Mouse (Mus musculus): ENCODE measurements around the gene Atp8b3. TPM values are rescaled to one million over a fixed set of nuclear protein-coding genes. Genes with fewer than 3 reads are reported as not detected.
A peak's percentile ranks its signal among the peaks of the same experiment; 100 is the strongest.

Gene Atp8b3
- total and polyA plus RNA-seq, 2 experiments from 2014 or later: not detected

DNA sequence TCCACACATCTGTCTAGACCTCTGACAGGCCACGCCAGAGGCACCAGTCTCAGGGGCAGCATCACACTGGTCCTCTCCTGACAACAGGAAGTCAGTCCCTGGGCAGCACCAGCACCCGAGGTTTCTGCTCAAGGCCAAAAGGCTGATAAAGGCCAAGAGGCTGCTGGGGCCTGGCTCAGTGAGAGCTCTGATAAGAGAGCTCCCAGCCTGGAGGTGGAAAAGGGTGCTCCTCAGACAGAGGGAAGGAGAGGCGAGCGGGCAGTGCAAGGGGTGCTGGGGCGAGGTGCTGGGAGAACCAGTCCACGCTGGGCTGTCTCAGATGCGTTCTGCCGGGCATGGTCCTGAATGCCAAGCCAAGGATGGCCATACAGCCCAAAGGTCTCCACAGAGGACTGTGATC, 14.7 kb upstream of the Atp8b3 start:
- no peak overlapping the region for H3K4me2 ChIP-seq (ENCODE audit: low read depth, low read length)
- no peak overlapping the region for H3K4me3 ChIP-seq (ENCODE audit: low read depth, low read length)
- H3K27me3 ChIP-seq (ENCODE audit: control insufficient read depth, insufficient read depth, low read length): no peaks in the 10 kb centered on the region
- peaks cover 19% of the 10 kb centered on the region for H3K4me1 ChIP-seq (ENCODE audit: control insufficient read depth, insufficient read depth)
- WGBS: 52% methylated on average over 8 of the region's 8 CpGs
- H3K27ac ChIP-seq (ENCODE audit: low read depth): no peak overlapping the region
- no peak for TF ChIP-seq CTCF (IDR thresholded peaks at IDR 0.05; ENCODE audit: low read depth)
- no peak for TF ChIP-seq EP300 (IDR thresholded peaks at IDR 0.05; ENCODE audit: low read depth)
- H3K9me3 ChIP-seq (replicated peaks; ENCODE audit: control insufficient read depth, low read length): no peaks in the 10 kb centered on the region
- H3K36me3 ChIP-seq (replicated peaks; ENCODE audit: control insufficient read depth, insufficient read depth, low read length): peaks cover 21% of the 10 kb centered on the region
- DNase-seq (ENCODE audit: low spot score) (no peak), ATAC-seq (ENCODE audit: insufficient read depth, low read depth) (no peak)
- no peak overlapping the region for H3K9ac ChIP-seq (replicated peaks; ENCODE audit: low read depth, low read length)

DNA sequence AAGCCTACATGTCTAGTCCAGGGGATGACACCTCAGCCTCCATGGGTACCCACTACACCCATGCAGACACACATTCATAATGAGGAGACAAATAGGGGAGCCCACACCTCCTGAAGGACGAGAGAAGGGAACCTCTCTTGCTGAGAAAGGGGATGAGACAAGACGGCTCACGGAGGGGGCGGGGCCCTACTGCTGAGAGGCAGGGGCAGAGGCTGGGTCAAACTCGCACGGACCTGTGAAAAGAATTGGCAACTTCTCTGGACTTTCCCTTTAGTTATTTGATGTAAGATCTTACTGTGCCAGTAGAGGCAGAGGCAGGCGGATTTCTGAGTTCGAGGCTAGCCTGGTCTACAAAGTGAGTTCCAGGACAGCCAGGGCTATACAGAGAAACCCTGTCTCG, 13.4 kb upstream of the Atp8b3 start:
- no peak overlapping the region for H3K9ac ChIP-seq (replicated peaks; ENCODE audit: low read depth, low read length)
- H3K9me3 ChIP-seq (replicated peaks; ENCODE audit: control insufficient read depth, low read length): no peaks in the 10 kb centered on the region
- DNase-seq (ENCODE audit: low spot score) (no peak), ATAC-seq (ENCODE audit: insufficient read depth, low read depth) (no peak)
- no peak overlapping the region for H3K4me2 ChIP-seq (ENCODE audit: low read depth, low read length)
- WGBS: 65% methylated on average over 9 of the region's 9 CpGs
- no peak overlapping the region for H3K27ac ChIP-seq (ENCODE audit: low read depth)
- H3K4me3 ChIP-seq (ENCODE audit: low read depth, low read length): no peak overlapping the region
- no peak for TF ChIP-seq EP300 (IDR thresholded peaks at IDR 0.05; ENCODE audit: low read depth)
- no peak for TF ChIP-seq CTCF (IDR thresholded peaks at IDR 0.05; ENCODE audit: low read depth)
- H3K4me1 ChIP-seq (ENCODE audit: control insufficient read depth, insufficient read depth): peaks cover 13% of the 10 kb centered on the region
- H3K27me3 ChIP-seq (ENCODE audit: control insufficient read depth, insufficient read depth, low read length): no peaks in the 10 kb centered on the region
- peaks cover 25% of the 10 kb centered on the region for H3K36me3 ChIP-seq (replicated peaks; ENCODE audit: control insufficient read depth, insufficient read depth, low read length)

DNA sequence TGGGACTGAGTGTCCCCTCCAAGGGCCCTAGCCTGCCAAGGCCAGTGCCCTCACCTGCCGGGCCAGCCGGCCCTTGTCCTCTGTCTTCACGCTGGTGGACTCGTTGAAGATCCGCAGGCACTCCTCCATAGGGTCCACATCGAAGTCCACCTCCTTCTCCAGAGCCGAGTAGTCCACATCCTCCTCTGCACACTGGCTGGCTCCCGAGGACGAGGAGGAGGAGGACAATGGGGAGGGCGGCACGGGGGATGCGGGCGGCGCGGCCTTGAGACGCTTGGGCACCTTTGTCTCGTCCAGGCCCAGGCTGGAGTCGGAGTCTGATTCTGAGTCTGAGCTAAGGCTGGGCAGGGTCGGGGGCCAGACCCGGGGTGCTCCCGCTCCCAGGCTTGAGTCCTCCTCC, 10.4 kb upstream of the Atp8b3 start:
- WGBS: 83% methylated on average over 21 of the region's 21 CpGs
- peaks cover 12% of the 10 kb centered on the region for H3K4me1 ChIP-seq (ENCODE audit: control insufficient read depth, insufficient read depth)
- peaks cover 55% of the 10 kb centered on the region for H3K36me3 ChIP-seq (replicated peaks; ENCODE audit: control insufficient read depth, insufficient read depth, low read length)
- ATAC-seq (ENCODE audit: insufficient read depth, low read depth) (no peak), DNase-seq (ENCODE audit: low spot score) (no peak)
- no peak overlapping the region for H3K27ac ChIP-seq (ENCODE audit: low read depth)
- TF ChIP-seq CTCF (IDR thresholded peaks at IDR 0.05; ENCODE audit: low read depth) (no peak), EP300 (IDR thresholded peaks at IDR 0.05; ENCODE audit: low read depth) (no peak)
- no peaks in the 10 kb centered on the region for H3K9me3 ChIP-seq (replicated peaks; ENCODE audit: control insufficient read depth, low read length)
- no peak overlapping the region for H3K4me3 ChIP-seq (ENCODE audit: low read depth, low read length)
- no peak overlapping the region for H3K4me2 ChIP-seq (ENCODE audit: low read depth, low read length)
- H3K9ac ChIP-seq (replicated peaks; ENCODE audit: low read depth, low read length): no peak overlapping the region
- no peaks in the 10 kb centered on the region for H3K27me3 ChIP-seq (ENCODE audit: control insufficient read depth, insufficient read depth, low read length)

DNA sequence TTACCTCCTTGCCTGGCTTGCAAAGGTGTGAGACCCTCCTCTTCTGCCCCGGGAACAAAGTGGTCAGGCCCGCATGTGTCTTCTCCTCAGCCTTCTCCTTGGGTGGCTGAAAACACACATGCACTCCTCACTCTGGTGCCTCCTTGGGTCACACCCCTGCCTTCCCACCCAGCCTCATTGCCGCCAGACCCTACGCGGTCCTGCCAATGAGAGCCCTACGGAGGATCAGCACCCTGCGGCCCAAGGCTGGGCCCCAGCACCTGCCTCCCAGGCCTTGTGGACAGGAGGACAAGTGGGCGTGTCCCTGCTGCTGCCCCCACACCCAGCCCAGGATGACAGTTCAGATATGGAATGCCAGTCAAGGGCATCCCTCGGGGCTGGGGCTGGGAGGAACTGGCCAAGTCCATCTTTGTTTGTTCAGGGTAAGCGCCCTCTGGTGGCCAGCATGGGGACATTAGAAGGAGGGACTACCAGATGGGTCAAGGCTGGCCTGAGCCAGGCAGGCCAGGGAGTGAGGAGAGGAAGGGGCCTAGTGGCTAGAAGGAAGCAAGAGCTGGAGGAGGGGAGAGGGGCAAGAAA, 9.6 kb upstream of the Atp8b3 start:
- ATAC-seq (ENCODE audit: insufficient read depth, low read depth) (peak; percentile 49), DNase-seq (ENCODE audit: low spot score) (peak; percentile 53)
- Histone ChIP-seq H3K4me1 (ENCODE audit: control insufficient read depth, insufficient read depth) (peaks cover 5% of the 10 kb centered on the region; the same call in 1 of the 2 replicates), H3K9me3 (replicated peaks; ENCODE audit: control insufficient read depth, low read length) (no peaks in the 10 kb centered on the region), H3K4me2 (ENCODE audit: low read depth, low read length) (no peak overlapping the region), H3K27me3 (ENCODE audit: control insufficient read depth, insufficient read depth, low read length) (no peaks in the 10 kb centered on the region), H3K36me3 (replicated peaks; ENCODE audit: control insufficient read depth, insufficient read depth, low read length) (peaks cover 63% of the 10 kb centered on the region), H3K4me3 (ENCODE audit: low read depth, low read length) (no peak overlapping the region), H3K27ac (ENCODE audit: low read depth) (no peak overlapping the region), H3K9ac (replicated peaks; ENCODE audit: low read depth, low read length) (no peak overlapping the region)
- WGBS: 70% methylated on average over 10 of the region's 10 CpGs
- TF ChIP-seq CTCF (IDR thresholded peaks at IDR 0.05; ENCODE audit: low read depth) (peak; percentile 79), EP300 (IDR thresholded peaks at IDR 0.05; ENCODE audit: low read depth) (no peak)

DNA sequence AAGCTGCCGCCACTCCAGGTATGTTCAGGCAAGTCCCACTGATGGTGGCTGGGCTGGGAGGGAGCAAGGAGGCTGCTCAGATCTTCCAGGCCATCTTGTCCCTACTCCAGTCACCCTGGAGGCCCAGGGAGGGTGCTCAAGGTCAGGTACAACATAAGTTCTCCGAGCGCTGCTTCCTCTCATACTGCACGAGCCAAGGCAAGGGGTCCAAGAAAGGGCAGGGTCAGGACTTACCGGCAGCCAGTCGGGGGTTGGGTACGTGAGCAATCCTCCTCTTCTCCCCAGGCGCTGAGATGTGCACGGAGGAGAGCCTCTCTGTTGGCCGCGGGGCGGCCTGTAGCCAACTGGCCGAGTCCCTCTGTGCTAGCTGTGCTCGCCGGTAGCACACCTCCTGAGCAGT, 8.6 kb upstream of the Atp8b3 start:
- Histone ChIP-seq H3K27me3 (ENCODE audit: control insufficient read depth, insufficient read depth, low read length) (no peaks in the 10 kb centered on the region), H3K4me3 (ENCODE audit: low read depth, low read length) (no peak overlapping the region)

DNA sequence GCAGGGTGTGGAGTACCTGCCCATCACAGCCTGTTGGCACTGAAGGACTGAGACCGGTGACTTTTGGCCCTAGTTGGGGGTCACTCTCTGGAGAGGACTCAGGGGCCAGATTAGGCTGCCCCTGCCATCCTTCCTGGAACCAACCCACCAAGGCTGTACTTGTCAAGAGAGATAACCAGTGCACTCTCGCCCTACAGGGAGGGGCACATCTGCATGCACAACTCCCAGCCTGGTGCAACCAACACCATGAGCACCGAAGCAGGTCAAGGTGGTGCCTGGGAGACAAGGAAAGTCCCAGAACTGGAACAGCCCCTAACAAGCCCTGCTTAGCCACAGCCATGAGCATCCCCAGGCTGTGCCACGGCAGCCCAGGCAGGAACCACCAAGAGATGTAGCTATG, 8.0 kb upstream of the Atp8b3 start:
- no peak for ATAC-seq (ENCODE audit: insufficient read depth, low read depth)
- H3K9me3 ChIP-seq (replicated peaks; ENCODE audit: control insufficient read depth, low read length): no peaks in the 10 kb centered on the region
- DNase-seq (ENCODE audit: low spot score): no peak
- H3K4me2 ChIP-seq (ENCODE audit: low read depth, low read length): no peak overlapping the region
- no peaks in the 10 kb centered on the region for H3K27me3 ChIP-seq (ENCODE audit: control insufficient read depth, insufficient read depth, low read length)
- H3K4me1 ChIP-seq (ENCODE audit: control insufficient read depth, insufficient read depth): no peaks in the 10 kb centered on the region
- H3K36me3 ChIP-seq (replicated peaks; ENCODE audit: control insufficient read depth, insufficient read depth, low read length): peaks cover 78% of the 10 kb centered on the region
- TF ChIP-seq CTCF (IDR thresholded peaks at IDR 0.05; ENCODE audit: low read depth) (no peak), EP300 (IDR thresholded peaks at IDR 0.05; ENCODE audit: low read depth) (no peak)
- no peak overlapping the region for H3K9ac ChIP-seq (replicated peaks; ENCODE audit: low read depth, low read length)
- WGBS: 89% methylated on average over 4 of the region's 4 CpGs
- no peak overlapping the region for H3K4me3 ChIP-seq (ENCODE audit: low read depth, low read length)
- no peak overlapping the region for H3K27ac ChIP-seq (ENCODE audit: low read depth)

More for the DNA sequence above, 8.6 kb upstream of the Atp8b3 start:
- no peaks in the 10 kb centered on the region for H3K4me1 ChIP-seq (ENCODE audit: control insufficient read depth, insufficient read depth)
- no peak overlapping the region for H3K9ac ChIP-seq (replicated peaks; ENCODE audit: low read depth, low read length)
- DNase-seq (ENCODE audit: low spot score): no peak
- H3K27ac ChIP-seq (ENCODE audit: low read depth): no peak overlapping the region
- H3K36me3 ChIP-seq (replicated peaks; ENCODE audit: control insufficient read depth, insufficient read depth, low read length): peaks cover 73% of the 10 kb centered on the region
- no peak overlapping the region for H3K4me2 ChIP-seq (ENCODE audit: low read depth, low read length)
- no peak for ATAC-seq (ENCODE audit: insufficient read depth, low read depth)
- no peak for TF ChIP-seq CTCF (IDR thresholded peaks at IDR 0.05; ENCODE audit: low read depth)
- TF ChIP-seq EP300 (IDR thresholded peaks at IDR 0.05; ENCODE audit: low read depth): no peak
- 84% methylated on average over 15 of the region's 15 CpGs for WGBS
- no peaks in the 10 kb centered on the region for H3K9me3 ChIP-seq (replicated peaks; ENCODE audit: control insufficient read depth, low read length)
